Mouse (Mus musculus) cerebellum, postnatal 36 days (tissue): Measurements from ENCODE around the gene Prom1.
A peak's percentile ranks its signal among the peaks of the same experiment; 100 is the strongest.
"Not testable (repeated sequence)": the region's sequence is repeated elsewhere in the genome, so short reads cannot be mapped to it uniquely, and the experiment has no call there.

Experiments
- DNase-seq, 2 experiments: peaks; one replicate each; pipeline ENCODE4 v3.0.0; 2021 to 2022; ENCODE audit warnings: mixed read lengths in 2 of 2

The Prom1 gene

GRCm38 (mm10) chr5:44101231-44102110 is at the start of gene Prom1:
Gene Prom1 (minus strand): TSS chr5:44102032.
- peak; percentile 50 to 53 for DNase-seq

- no peak for DNase-seq
Observed at GRCm38 (mm10) chr5:44147732-44148131, 45.9 kb upstream of the Prom1 start.

- no peak for DNase-seq
Observed at GRCm38 (mm10) chr5:44146437-44147332, 44.9 kb upstream of the Prom1 start.

GRCm38 (mm10) chr5:44143467-44144235 is 41.8 kb upstream of the Prom1 start:
- DNase-seq: no peak

- no peak for DNase-seq
Observed at GRCm38 (mm10) chr5:44127487-44127886, 25.7 kb upstream of the Prom1 start.

GRCm38 (mm10) chr5:44126574-44126973 is 24.7 kb upstream of the Prom1 start:
- not testable (repeated sequence) for DNase-seq

GRCm38 (mm10) chr5:44121390-44121789 is 19.6 kb upstream of the Prom1 start:
- peak; percentile 34 to 47 for DNase-seq

- DNase-seq: no peak
Observed at GRCm38 (mm10) chr5:44113138-44113537, 11.3 kb upstream of the Prom1 start.

- DNase-seq: no peak
Observed at GRCm38 (mm10) chr5:44109121-44109520, 7.3 kb upstream of the Prom1 start.

GRCm38 (mm10) chr5:44108125-44108524 is 6.3 kb upstream of the Prom1 start:
- DNase-seq: no peak

- no peak for DNase-seq
Observed at GRCm38 (mm10) chr5:44105192-44105591, 3.4 kb upstream of the Prom1 start.

- DNase-seq: no peak
Observed at GRCm38 (mm10) chr5:44104686-44105085, 2.9 kb upstream of the Prom1 start.

GRCm38 (mm10) chr5:44104120-44104519 is 2.3 kb upstream of the Prom1 start:
- no peak for DNase-seq

GRCm38 (mm10) chr5:44103121-44103520 is 1.3 kb upstream of the Prom1 start:
- no peak for DNase-seq

- peak; percentile 84 to 87 for DNase-seq
Observed at GRCm38 (mm10) chr5:44100544-44101230, 1.1 kb downstream of the Prom1 start.

- DNase-seq: peak in 1 of 2 experiments; percentile 38
Observed at GRCm38 (mm10) chr5:44100187-44100543, 1.7 kb downstream of the Prom1 start.

GRCm38 (mm10) chr5:44096996-44097395 is 4.8 kb downstream of the Prom1 start:
- no peak for DNase-seq

GRCm38 (mm10) chr5:44096106-44096505 is 5.7 kb downstream of the Prom1 start:
- DNase-seq: no peak

GRCm38 (mm10) chr5:44095697-44096096 is 6.1 kb downstream of the Prom1 start:
- no peak for DNase-seq

- no peak for DNase-seq
Observed at GRCm38 (mm10) chr5:44087034-44087433, 14.8 kb downstream of the Prom1 start.

- peak; percentile 53 to 55 for DNase-seq
Observed at GRCm38 (mm10) chr5:44085871-44086270, 16.0 kb downstream of the Prom1 start.

- no peak for DNase-seq
Observed at GRCm38 (mm10) chr5:44081108-44081507, 20.7 kb downstream of the Prom1 start.
